Mouse (Mus musculus) CH12.LX (cell line): ENCODE measurements at regions not wholly inside any gene's neighbourhood (a gene's known extent, or its start where the extent isn't known, plus 50 kb on each side); places are given as distances from the start of the nearest gene placed in this dataset.

ENCODE experiments used
- DNase-seq: peaks from one replicate; pipeline ENCODE4 v3.0.0-alpha.2; 2013; ENCODE audit errors: extremely low read depth
- H3K27ac ChIP-seq: 2 replicates; pipeline ENCODE4 v1.5.1; 2012; ENCODE audit warnings: low read depth, mild to moderate bottlenecking, control low read depth, moderate library complexity; ENCODE audit not compliant: insufficient read depth
- H3K27me3 ChIP-seq: replicated peaks from 2 replicates; pipeline ENCODE3; 2012; ENCODE audit warnings: inconsistent platforms
- H3K36me3 ChIP-seq, 2 experiments: replicated peaks in 1 of 2; 2 replicates each; pipeline versions ENCODE3 to v1.6.1; 2012; ENCODE audit warnings: inconsistent platforms in 1 of 2, low read length in 1 of 2, mild to moderate bottlenecking in 1 of 2, mixed read lengths in 1 of 2, moderate library complexity in 1 of 2; ENCODE audit not compliant: control insufficient read depth in 1 of 2, insufficient read depth in 1 of 2
- H3K4me1 ChIP-seq, 2 experiments: 2 replicates each; pipeline ENCODE4 v1.6.1; 2012; ENCODE audit warnings: inconsistent platforms in 1 of 2, moderate library complexity in 1 of 2; ENCODE audit not compliant: insufficient read depth in 2 of 2, control insufficient read depth in 1 of 2
- H3K4me2 ChIP-seq: 2 replicates; pipeline ENCODE4 v1.6.1; 2012; ENCODE audit warnings: low read depth, mild to moderate bottlenecking, control low read depth; ENCODE audit not compliant: poor library complexity, insufficient read depth, severe bottlenecking
- H3K4me3 ChIP-seq, 3 experiments: fragments of 150-350 bp in 1 of 3; sonication (generic) in 1 of 3; replicated peaks in 1 of 3; 2 replicates each; pipeline versions ENCODE3 to v1.5.1; 2011 to 2012; ENCODE audit warnings: low read depth in 2 of 3, low read length in 2 of 3, mild to moderate bottlenecking in 2 of 3, moderate library complexity in 2 of 3, control low read depth in 1 of 3, improper control_type of control experiment in 1 of 3, inconsistent platforms in 1 of 3, mixed read lengths in 1 of 3; ENCODE audit not compliant: poor library complexity in 1 of 3
- H3K79me2 ChIP-seq: replicated peaks from 2 replicates; pipeline ENCODE4 v1.6.1; 2012; ENCODE audit warnings: mild to moderate bottlenecking, moderate library complexity; ENCODE audit not compliant: control insufficient read depth, poor library complexity, insufficient read depth, severe bottlenecking; ENCODE audit errors: extremely low read depth
- H3K9ac ChIP-seq: 2 replicates; pipeline ENCODE4 v1.6.1; 2012; ENCODE audit warnings: low read depth, mild to moderate bottlenecking, control low read depth, moderate library complexity; ENCODE audit not compliant: insufficient read depth
- H3K9me3 ChIP-seq: replicated peaks from 2 replicates; pipeline ENCODE3; 2012; ENCODE audit warnings: low read length, inconsistent platforms, mixed read lengths
- BHLHE40 ChIP-seq: IDR thresholded peaks from 2 replicates; pipeline ENCODE4 v1.6.1; 2011; ENCODE audit warnings: mild to moderate bottlenecking, low read depth, low read length, improper control_type of control experiment
- CHD1 ChIP-seq: IDR thresholded peaks from 2 replicates; pipeline ENCODE4 v1.6.1; 2012; ENCODE audit warnings: low read depth, low read length, improper control_type of control experiment, inconsistent platforms
- CHD2 ChIP-seq: IDR thresholded peaks from 2 replicates; pipeline ENCODE4 v1.6.1; 2011; ENCODE audit warnings: low read length, improper control_type of control experiment
- CTCF ChIP-seq, 2 experiments: IDR thresholded peaks in 1 of 2; conservative IDR thresholded peaks in 1 of 2; 2 replicates each; pipeline ENCODE4 v1.5.1; 2011 to 2012; ENCODE audit warnings: low read depth in 2 of 2, low read length in 2 of 2, improper control_type of control experiment in 1 of 2, inconsistent platforms in 1 of 2, mild to moderate bottlenecking in 1 of 2, moderate library complexity in 1 of 2
- E2F4 ChIP-seq: IDR thresholded peaks from 2 replicates; pipeline ENCODE4 v1.6.1; 2011; ENCODE audit warnings: low read depth, low read length, improper control_type of control experiment; ENCODE audit not compliant: insufficient replicate concordance
- ELF1 ChIP-seq: IDR thresholded peaks from 2 replicates; pipeline ENCODE4 v1.6.1; 2014; ENCODE audit warnings: low read depth, mild to moderate bottlenecking, inconsistent platforms, low read length, improper control_type of control experiment
- EP300 ChIP-seq: IDR thresholded peaks from 2 replicates; pipeline ENCODE4 v1.6.1; 2011; ENCODE audit warnings: low read length, improper control_type of control experiment
- GABPA ChIP-seq: IDR thresholded peaks from 2 replicates; pipeline ENCODE4 v1.6.1; 2012; ENCODE audit warnings: low read depth, low read length, improper control_type of control experiment, inconsistent platforms; ENCODE audit not compliant: insufficient replicate concordance
- HCFC1 ChIP-seq: IDR thresholded peaks from 2 replicates; pipeline ENCODE4 v1.6.1; 2012; ENCODE audit warnings: low read depth, mild to moderate bottlenecking, inconsistent platforms, low read length, improper control_type of control experiment
- IRF4 ChIP-seq: IDR thresholded peaks from 2 replicates; pipeline ENCODE4 v1.6.1; 2014; ENCODE audit warnings: low read depth, mild to moderate bottlenecking, inconsistent platforms, low read length, improper control_type of control experiment
- KAT2A ChIP-seq: IDR thresholded peaks from 2 replicates; pipeline ENCODE4 v1.6.1; 2012; ENCODE audit warnings: low read length, improper control_type of control experiment, inconsistent platforms; ENCODE audit not compliant: insufficient replicate concordance
- MAFK ChIP-seq: IDR thresholded peaks from 2 replicates; pipeline ENCODE4 v1.6.1; 2011; ENCODE audit warnings: low read length, improper control_type of control experiment; ENCODE audit not compliant: insufficient replicate concordance
- MAZ ChIP-seq: IDR thresholded peaks from 2 replicates; pipeline ENCODE4 v1.6.1; 2012; ENCODE audit warnings: low read depth, mild to moderate bottlenecking, inconsistent platforms, low read length, improper control_type of control experiment, moderate library complexity
- MEF2A ChIP-seq: IDR thresholded peaks from 2 replicates; pipeline ENCODE4 v1.6.1; 2014; ENCODE audit warnings: low read depth, mild to moderate bottlenecking, inconsistent platforms, low read length, improper control_type of control experiment, borderline replicate concordance
- MYC ChIP-seq: IDR thresholded peaks from 2 replicates; pipeline ENCODE4 v1.6.1; 2011; ENCODE audit warnings: low read depth, mild to moderate bottlenecking, improper control_type of control experiment, low read length
- PAX5 ChIP-seq: IDR thresholded peaks from 2 replicates; pipeline ENCODE4 v1.6.1; 2012; ENCODE audit warnings: low read length, inconsistent platforms, mixed read lengths
- POLR2A ChIP-seq: IDR thresholded peaks from 2 replicates; pipeline ENCODE4 v1.6.1; 2011; ENCODE audit warnings: low read depth, mild to moderate bottlenecking, improper control_type of control experiment, low read length
- POLR2AphosphoS2 ChIP-seq: IDR thresholded peaks from 2 replicates; pipeline ENCODE4 v1.6.1; 2011; ENCODE audit warnings: low read depth, low read length, improper control_type of control experiment
- RAD21 ChIP-seq: IDR thresholded peaks from 2 replicates; pipeline ENCODE4 v1.6.1; 2011; ENCODE audit warnings: low read depth, mild to moderate bottlenecking, low read length, improper control_type of control experiment, moderate library complexity
- RCOR1 ChIP-seq: conservative IDR thresholded peaks from 2 replicates; pipeline ENCODE4 v1.6.1; 2012; ENCODE audit warnings: low read depth, mild to moderate bottlenecking, inconsistent platforms, low read length, improper control_type of control experiment
- SIN3A ChIP-seq: IDR thresholded peaks from 2 replicates; pipeline ENCODE4 v1.6.1; 2012; ENCODE audit warnings: low read length, improper control_type of control experiment, inconsistent platforms
- SMC3 ChIP-seq: IDR thresholded peaks from 2 replicates; pipeline ENCODE4 v1.6.1; 2011; ENCODE audit warnings: low read depth, low read length, improper control_type of control experiment
- TBP ChIP-seq: conservative IDR thresholded peaks from 2 replicates; pipeline ENCODE4 v1.6.1; 2011; ENCODE audit warnings: low read depth, low read length, improper control_type of control experiment
- TCF12 ChIP-seq: IDR thresholded peaks from 2 replicates; pipeline ENCODE4 v1.6.1; 2014; ENCODE audit warnings: low read depth, mild to moderate bottlenecking, inconsistent platforms, low read length, improper control_type of control experiment
- USF1 ChIP-seq: IDR thresholded peaks from 2 replicates; pipeline ENCODE4 v1.6.1; 2014; ENCODE audit warnings: low read depth, mild to moderate bottlenecking, inconsistent platforms, low read length, improper control_type of control experiment
- USF2 ChIP-seq: conservative IDR thresholded peaks from 2 replicates; pipeline ENCODE4 v1.6.1; 2011; ENCODE audit warnings: low read depth, low read length, improper control_type of control experiment
- ZC3H11A ChIP-seq: IDR thresholded peaks from 2 replicates; pipeline ENCODE4 v1.6.1; 2012; ENCODE audit warnings: low read depth, mild to moderate bottlenecking, inconsistent platforms, low read length, improper control_type of control experiment
- ZKSCAN1 ChIP-seq: IDR thresholded peaks from 2 replicates; pipeline ENCODE4 v1.6.1; 2012; ENCODE audit warnings: low read depth, inconsistent platforms, low read length, improper control_type of control experiment, borderline replicate concordance
- dilution Hi-C: fragments of 300-500 bp; cut with MboI; formaldehyde crosslinking; loops from 2 replicates; pipeline ENCODE4 v1.14.3; 2020; ENCODE audit warnings: low sequenced_read_pairs; ENCODE audit not compliant: extremely low pct_unique_long_range_greater_than_20kb, extremely low pct_ligation_motif_present
- in situ Hi-C: fragments of 300-500 bp; cut with MboI; formaldehyde crosslinking; loops from 3 replicates; pipeline ENCODE4 v1.14.3; 2019; ENCODE audit warnings: low sequenced_read_pairs, low pct_ligation_motif_present, low pct_unique_long_range_greater_than_20kb, mixed read lengths

- no peak overlapping the region for H3K4me3 ChIP-seq
- H3K36me3 ChIP-seq = no peaks in the 10 kb centered on the region
- dilution Hi-C loops = no loop called here
- no peak overlapping the region for H3K4me2 ChIP-seq
- H3K9ac ChIP-seq = no peak overlapping the region
- no peaks in the 10 kb centered on the region for H3K27me3 ChIP-seq
- no peak overlapping the region for H3K27ac ChIP-seq
- DNase-seq = no peak
- no peaks in the 10 kb centered on the region for H3K9me3 ChIP-seq
- H3K79me2 ChIP-seq = no peaks in the 10 kb centered on the region
- peaks cover 8 to 25% of the 10 kb centered on the region in 2 experiments; a peak in 3 of 4 replicates for H3K4me1 ChIP-seq
- in situ Hi-C loops = no loop called here
- TF ChIP-seq MAFK = no peak
- no peak for TF ChIP-seq RAD21
- TF ChIP-seq EP300 = no peak
- TF ChIP-seq SMC3 = no peak
- no peak for TF ChIP-seq ELF1
- TF ChIP-seq USF1 = no peak
- no peak for TF ChIP-seq SIN3A
- no peak for TF ChIP-seq TCF12
- no peak for TF ChIP-seq MEF2A
- no peak for TF ChIP-seq TBP
- no peak for TF ChIP-seq KAT2A
- TF ChIP-seq POLR2A = no peak
Measured at GRCm38 (mm10) chr1:184478006-184478405, 254.4 kb downstream of the Hlx start.

- no peaks in the 10 kb centered on the region for H3K79me2 ChIP-seq
- in situ Hi-C loops (loop anchor here (10.0 to 25.0 kb wide), 2 partner anchors 200 to 272 kb away; partner anchors contain the start of gene Hlx), dilution Hi-C loops (no loop called here)
Measured at GRCm38 (mm10) chr1:184462481-184463124, 269.8 kb downstream of the Hlx start.

More at GRCm38 (mm10) chr1:184462481-184463124, 269.8 kb downstream of the Hlx start:
- DNase-seq = no peak
- TF ChIP-seq ZKSCAN1 (no peak), CHD1 (no peak), MEF2A (no peak), HCFC1 (no peak), USF2 (no peak), RCOR1 (no peak), MAZ (no peak), E2F4 (no peak), MYC (no peak), PAX5 (no peak), CTCF (conservative IDR thresholded peaks at IDR 0.05 in 1 of 2, IDR thresholded peaks at IDR 0.05 in 1 of 2; ENCODE audit: low read depth in 2 of 2, low read length in 2 of 2) (no peak), GABPA (no peak), SMC3 (no peak), SIN3A (no peak), POLR2AphosphoS2 (no peak), CHD2 (no peak), BHLHE40 (no peak), IRF4 (no peak), KAT2A (no peak), ZC3H11A (no peak)
- no peak overlapping the region for H3K4me3 ChIP-seq
- no peak overlapping the region for H3K27ac ChIP-seq
- no peaks in the 10 kb centered on the region for H3K27me3 ChIP-seq
- H3K4me2 ChIP-seq = no peak overlapping the region
- H3K9ac ChIP-seq = no peak overlapping the region
- H3K4me1 ChIP-seq = peaks cover 7 to 8% of the 10 kb centered on the region in 2 experiments
- H3K9me3 ChIP-seq = no peaks in the 10 kb centered on the region
- no peaks in the 10 kb centered on the region for H3K36me3 ChIP-seq
